Mouse (Mus musculus) neural tube, embryonic 14.5 days (tissue): ENCODE data around the gene Lima1. TPM values are rescaled to one million over a fixed set of nuclear protein-coding genes. Genes with fewer than 3 reads are reported as not detected.
"Not testable (repeated sequence)": the region's sequence is repeated elsewhere in the genome, so short reads cannot be mapped to it uniquely, and the experiment has no call there.

Source experiments
- ATAC-seq: fragments of 200-750 bp; cut with Nextera tagmentation; 2 replicates; pipeline ENCODE4 v1.8.0; 2017; ENCODE audit warnings: low read depth, mild to moderate bottlenecking, moderate TSS enrichment, moderate library complexity
- H3K27ac ChIP-seq: fragments of 300-500 bp; sonication (generic); 2 replicates; pipeline ENCODE4 v1.5.1; 2014; ENCODE audit warnings: low read depth, mild to moderate bottlenecking, control low read depth, low read length, moderate library complexity, mixed read lengths
- H3K27me3 ChIP-seq: fragments of 300-500 bp; sonication (generic); 2 replicates; pipeline ENCODE4 v1.6.1; 2014; ENCODE audit warnings: low read length; ENCODE audit not compliant: control insufficient read depth, insufficient read depth
- H3K36me3 ChIP-seq: fragments of 300-500 bp; sonication (generic); 2 replicates; pipeline ENCODE4 v1.6.1; 2014; ENCODE audit warnings: low read length, mixed read lengths; ENCODE audit not compliant: control insufficient read depth, insufficient read depth
- H3K4me1 ChIP-seq: fragments of 300-500 bp; sonication (generic); 2 replicates; pipeline ENCODE4 v1.6.1; 2014; ENCODE audit warnings: low read length; ENCODE audit not compliant: control insufficient read depth, insufficient read depth
- H3K4me2 ChIP-seq: fragments of 300-500 bp; sonication (generic); 2 replicates; pipeline ENCODE4 v1.6.1; 2014; ENCODE audit warnings: mild to moderate bottlenecking, low read depth, low read length, control low read depth
- H3K4me3 ChIP-seq: fragments of 300-500 bp; sonication (generic); 2 replicates; pipeline ENCODE4 v1.5.1; 2014; ENCODE audit warnings: low read depth, low read length, control low read depth, mixed read lengths
- H3K9ac ChIP-seq: fragments of 300-500 bp; sonication (generic); replicated peaks from 2 replicates; pipeline ENCODE4 v1.6.1; 2014; ENCODE audit warnings: low read depth, mild to moderate bottlenecking, control low read depth, low read length, mixed read lengths
- H3K9me3 ChIP-seq: fragments of 300-500 bp; sonication (generic); 2 replicates; pipeline ENCODE4 v1.6.1; 2016; ENCODE audit warnings: low read length; ENCODE audit not compliant: control insufficient read depth
- WGBS: fragments of 180-500 bp; shearing (Covaris S2); extraction: QIAGEN DNeasy Blood & Tissue Kit; methylation state at CpG from one replicate; pipeline ENCODE4 v1.1.7; 2014; 5-methylcytosine and 5-hydroxymethylcytosine counted together
- polyA plus RNA-seq: library from polyadenylated mRNA; unstranded; fragments of >200 nt; fragmentation: Nextera tagmentation; extraction: Ambion mirVana; gene quantifications from 2 replicates; pipeline ENCODE4 v1.2.1, GENCODE M21; 2014

The Lima1 gene
- polyA plus RNA-seq, 1 experiment from 2014 or later, result 14.9 TPM

DNA sequence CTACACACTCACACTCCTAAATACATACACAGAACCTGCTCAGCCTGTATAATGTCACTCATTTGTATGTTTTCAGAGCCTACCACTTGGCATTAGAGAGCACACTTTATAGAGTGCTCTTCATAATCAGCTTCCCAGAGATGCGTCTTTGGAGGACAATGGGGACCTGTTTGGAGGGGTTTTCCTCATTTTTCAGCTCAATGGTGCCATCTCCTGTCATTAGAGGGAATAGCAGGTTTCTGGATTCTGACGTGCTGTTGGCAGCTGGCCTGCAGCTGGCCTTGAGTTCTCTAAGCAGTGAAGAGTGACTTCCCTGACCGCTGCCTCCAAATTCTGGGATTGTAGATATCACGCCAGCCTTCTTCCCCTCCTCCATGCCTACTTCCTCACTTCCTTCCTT, 29.1 kb upstream of the Lima1 start:
- no peak overlapping the region for H3K27ac ChIP-seq
- ATAC-seq, result peak; percentile 76; the same call in 1 of the 2 replicates

DNA sequence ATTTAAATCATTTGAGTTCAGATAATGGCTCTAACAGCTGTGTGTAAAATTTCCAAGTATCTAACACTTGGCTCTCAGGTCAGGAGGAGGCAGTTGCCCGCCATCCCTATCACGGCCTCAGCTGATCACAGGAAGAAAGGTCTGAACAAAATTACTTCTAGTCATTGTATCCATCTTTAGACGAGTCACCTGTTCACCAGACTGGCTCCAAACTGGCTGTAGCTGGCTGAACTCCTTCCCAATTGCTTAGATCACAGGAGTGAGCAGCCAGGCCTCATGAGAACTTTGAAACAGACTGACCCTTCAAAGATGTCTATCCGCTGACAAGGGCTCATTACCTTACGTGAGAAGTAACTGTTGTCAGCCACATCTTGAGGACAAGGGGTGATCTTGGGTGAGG, 28.0 kb upstream of the Lima1 start:
- Histone ChIP-seq H3K9ac (0 out of 2 replicates have a peak overlapping the region, but pooled peaks have one; percentile 21), H3K27me3 (no peaks in the 10 kb centered on the region), H3K27ac (no peak overlapping the region), H3K4me2 (no peak overlapping the region), H3K4me3 (no peak overlapping the region), H3K4me1 (no peaks in the 10 kb centered on the region), H3K36me3 (no peaks in the 10 kb centered on the region), H3K9me3 (no peaks in the 10 kb centered on the region)
- no peak for ATAC-seq
- WGBS, result 88% methylated on average over 5 of the region's 5 CpGs

More for the DNA sequence above, 29.1 kb upstream of the Lima1 start:
- Histone ChIP-seq H3K9ac (no peak overlapping the region), H3K9me3 (no peaks in the 10 kb centered on the region), H3K4me1 (no peaks in the 10 kb centered on the region), H3K36me3 (no peaks in the 10 kb centered on the region), H3K4me3 (no peak overlapping the region), H3K27me3 (no peaks in the 10 kb centered on the region), H3K4me2 (no peak overlapping the region)
- WGBS, result 2% methylated on average over 4 of the region's 4 CpGs

DNA sequence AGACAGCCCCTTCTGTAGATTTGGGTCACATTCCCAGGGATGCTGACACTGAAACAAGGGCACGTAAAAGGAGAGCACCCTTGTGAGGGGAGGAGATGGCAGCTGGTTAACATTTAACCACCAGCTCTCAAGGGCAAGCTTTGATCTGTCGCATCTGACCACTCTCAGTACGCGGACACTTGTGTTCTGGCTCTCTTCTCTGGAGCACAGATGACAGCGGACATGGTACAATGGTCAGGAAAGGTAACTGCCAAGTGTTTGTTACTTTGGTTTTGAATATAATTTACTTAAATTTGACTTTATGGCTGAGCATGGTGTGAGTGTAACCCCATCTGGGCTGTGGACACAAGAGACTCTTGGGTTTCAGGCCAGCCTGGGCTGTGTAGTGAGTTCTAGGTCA, 27.5 kb upstream of the Lima1 start:
- 58% methylated on average over 5 of the region's 5 CpGs for WGBS
- ATAC-seq, result no peak
- Histone ChIP-seq H3K9ac (no peak overlapping the region), H3K4me2 (no peak overlapping the region), H3K9me3 (no peaks in the 10 kb centered on the region), H3K36me3 (no peaks in the 10 kb centered on the region), H3K27ac (no peak overlapping the region), H3K27me3 (no peaks in the 10 kb centered on the region), H3K4me1 (no peaks in the 10 kb centered on the region), H3K4me3 (no peak overlapping the region)

DNA sequence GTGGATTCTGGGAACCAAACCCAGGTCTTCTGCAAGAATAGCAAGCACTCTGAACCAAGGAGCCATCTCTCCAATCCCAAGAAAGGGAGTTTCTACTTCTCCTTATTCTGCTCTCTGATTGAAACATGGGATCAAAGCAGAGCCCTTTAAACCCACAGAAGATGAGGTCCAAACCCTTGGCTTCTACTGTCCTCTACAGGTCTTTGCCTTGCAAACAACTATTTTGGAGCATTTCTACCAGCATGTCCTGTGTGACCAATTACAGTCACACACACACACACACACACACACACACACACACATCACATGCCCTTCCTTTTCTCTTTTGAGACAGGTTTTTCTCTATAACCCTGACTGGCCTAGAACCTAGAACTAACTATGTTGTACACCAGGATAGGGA, 21.4 kb upstream of the Lima1 start:
- H3K27me3 ChIP-seq, result no peaks in the 10 kb centered on the region
- no peaks in the 10 kb centered on the region for H3K4me1 ChIP-seq
- H3K27ac ChIP-seq, result no peak overlapping the region
- H3K36me3 ChIP-seq, result no peaks in the 10 kb centered on the region
- no peak for ATAC-seq
- H3K9ac ChIP-seq, result no peak overlapping the region
- no peak overlapping the region for H3K4me3 ChIP-seq
- H3K4me2 ChIP-seq, result no peak overlapping the region
- no peaks in the 10 kb centered on the region for H3K9me3 ChIP-seq

DNA sequence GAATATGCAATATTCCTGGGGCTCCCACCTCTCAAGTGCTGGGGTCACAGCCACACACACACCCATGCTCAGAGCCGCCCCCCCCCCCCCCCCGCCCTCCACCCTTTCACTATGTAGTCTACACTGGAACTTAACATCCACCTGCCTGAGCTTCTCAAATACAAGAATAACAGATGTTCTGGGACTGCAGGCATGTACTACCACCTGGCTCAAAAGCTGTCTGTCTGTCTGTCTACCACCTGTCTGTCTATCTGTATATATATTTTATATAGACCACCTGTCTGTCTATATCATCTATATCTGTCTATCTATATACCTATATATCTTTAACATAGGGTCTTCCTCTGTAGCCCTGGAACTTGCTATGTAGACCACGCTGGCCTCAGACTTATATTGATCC, 16.1 kb upstream of the Lima1 start:
- H3K4me1 ChIP-seq, result no peaks in the 10 kb centered on the region
- no peak overlapping the region for H3K4me2 ChIP-seq
- no peaks in the 10 kb centered on the region for H3K27me3 ChIP-seq
- 100% methylated on average over 2 of the region's 3 CpGs for WGBS
- no peaks in the 10 kb centered on the region for H3K9me3 ChIP-seq
- ATAC-seq, result no peak
- H3K27ac ChIP-seq, result no peak overlapping the region
- no peaks in the 10 kb centered on the region for H3K36me3 ChIP-seq
- no peak overlapping the region for H3K9ac ChIP-seq
- H3K4me3 ChIP-seq, result no peak overlapping the region

DNA sequence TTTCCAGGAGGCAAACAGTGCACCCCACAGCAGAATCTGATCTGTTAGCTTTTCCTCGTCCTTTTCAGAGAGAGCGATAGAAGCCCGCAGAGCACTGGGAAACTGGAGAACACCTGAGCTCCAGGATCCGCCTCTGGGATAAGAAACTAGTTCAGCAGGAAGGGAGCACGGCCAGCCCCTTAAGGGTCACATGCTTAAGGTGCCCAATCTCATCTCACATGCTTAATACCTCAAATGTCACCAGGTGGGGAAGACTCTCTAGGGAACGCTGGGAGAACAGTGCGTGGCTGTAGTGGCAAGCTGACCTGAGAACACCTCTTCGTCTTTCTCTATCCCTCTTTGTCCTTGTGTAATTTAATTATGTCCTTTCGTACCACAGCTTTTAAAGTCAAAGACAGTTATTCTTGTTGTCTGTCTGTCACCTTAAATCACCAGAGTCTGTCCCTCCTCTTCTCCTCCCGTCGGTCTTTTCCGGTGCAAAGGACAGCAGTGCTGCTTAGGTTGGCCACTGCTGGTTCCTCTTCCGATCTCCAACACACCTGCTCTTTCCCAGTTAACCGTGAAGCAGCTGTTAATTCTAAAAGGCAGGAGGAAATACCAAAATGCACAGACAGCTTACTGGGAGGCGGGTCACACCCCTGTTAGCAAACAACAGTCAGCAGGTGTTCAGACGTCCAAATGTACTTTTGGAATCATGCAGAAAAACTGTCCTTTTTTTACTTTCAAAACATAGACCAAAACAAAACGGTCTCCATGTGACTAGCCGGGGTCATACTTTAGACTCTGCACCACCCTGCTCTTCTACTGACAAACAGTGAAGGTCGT, 15.4 kb upstream of the Lima1 start:
- H3K4me1 ChIP-seq, result no peaks in the 10 kb centered on the region
- no peak overlapping the region for H3K27ac ChIP-seq
- H3K27me3 ChIP-seq, result no peaks in the 10 kb centered on the region
- no peak overlapping the region for H3K4me2 ChIP-seq
- H3K36me3 ChIP-seq, result no peaks in the 10 kb centered on the region
- no peak overlapping the region for H3K4me3 ChIP-seq
- H3K9ac ChIP-seq, result no peak overlapping the region
- no peaks in the 10 kb centered on the region for H3K9me3 ChIP-seq
- 41% methylated on average over 19 of the region's 19 CpGs for WGBS
- no peak for ATAC-seq

DNA sequence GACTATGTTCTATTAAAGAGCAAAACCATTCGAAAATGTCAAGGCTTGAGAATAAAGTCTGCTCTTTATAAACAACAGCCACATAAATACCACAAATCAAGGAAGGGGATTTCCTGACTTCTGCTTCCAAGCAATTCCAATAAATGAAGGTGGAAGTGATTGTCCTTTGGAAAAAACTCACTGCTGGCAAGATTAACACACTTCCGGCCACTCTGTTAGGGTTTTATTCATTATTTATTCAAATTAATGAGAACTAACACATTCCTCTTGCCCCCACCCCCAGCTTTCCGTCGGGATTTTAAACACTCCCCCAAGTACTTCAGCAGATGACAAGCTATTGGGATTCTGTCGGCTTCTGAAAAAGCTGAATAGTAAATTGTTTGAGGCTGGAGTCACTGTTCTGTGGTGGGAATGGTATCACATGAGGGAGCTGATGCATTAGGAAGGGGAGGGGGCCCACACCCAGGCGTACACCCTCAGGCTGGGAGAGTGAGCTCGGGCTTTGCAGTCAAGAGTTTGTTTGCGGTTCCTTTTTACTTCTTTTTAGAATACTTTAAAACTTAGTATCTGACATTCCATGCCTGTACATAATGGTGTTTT, 14.1 kb upstream of the Lima1 start:
- WGBS, result 44% methylated on average over 8 of the region's 8 CpGs
- no peak for ATAC-seq
- Histone ChIP-seq H3K4me1 (no peaks in the 10 kb centered on the region), H3K4me3 (no peak overlapping the region), H3K27me3 (no peaks in the 10 kb centered on the region), H3K36me3 (no peaks in the 10 kb centered on the region), H3K9me3 (no peaks in the 10 kb centered on the region), H3K4me2 (no peak overlapping the region), H3K27ac (no peak overlapping the region), H3K9ac (no peak overlapping the region)

DNA sequence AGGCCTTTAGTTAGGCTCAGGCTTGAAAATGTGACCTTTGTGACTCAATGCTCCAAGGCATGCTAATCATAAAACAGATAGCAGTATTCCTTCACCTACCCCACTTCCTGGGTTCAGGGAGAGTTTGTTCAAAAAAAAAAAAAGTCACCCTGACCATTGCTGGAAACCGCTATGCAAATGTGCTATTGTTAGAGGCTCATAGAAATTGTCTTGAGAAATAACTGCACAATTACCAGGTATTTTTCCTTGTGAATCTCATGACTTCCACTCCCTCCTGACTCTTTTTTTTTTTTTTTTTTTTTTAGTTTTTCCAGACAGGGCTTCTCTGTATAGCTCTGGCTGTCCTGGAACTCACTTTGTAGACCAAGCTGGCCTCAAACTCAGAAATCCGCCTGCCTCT, 11.9 kb upstream of the Lima1 start:
- not testable (repeated sequence) for H3K4me3 ChIP-seq, H3K27me3 ChIP-seq, H3K4me1 ChIP-seq, H3K9me3 ChIP-seq, H3K27ac ChIP-seq, ATAC-seq, H3K9ac ChIP-seq, H3K4me2 ChIP-seq, H3K36me3 ChIP-seq
- WGBS, result 96% methylated on average over 2 of the region's 2 CpGs

DNA sequence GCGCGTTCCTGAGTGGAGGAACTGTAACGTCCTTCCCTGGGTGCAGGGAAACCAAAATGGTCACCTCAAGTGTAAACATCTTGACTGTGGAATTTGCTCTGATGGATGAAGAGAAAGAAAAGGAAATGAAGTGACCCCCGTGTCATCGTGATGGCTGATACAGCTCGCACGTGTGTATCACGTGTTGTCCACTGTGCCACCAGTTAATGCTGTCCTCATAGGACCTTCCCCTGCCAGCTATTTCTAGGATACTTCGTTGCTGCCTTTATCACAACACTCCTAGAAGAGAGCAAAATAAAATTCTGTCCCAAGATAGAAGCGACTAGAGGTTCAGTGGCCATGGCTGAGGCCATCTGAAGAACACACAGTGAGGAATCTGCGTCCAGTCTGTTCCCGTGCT, 8.8 kb upstream of the Lima1 start:
- no peaks in the 10 kb centered on the region for H3K36me3 ChIP-seq
- WGBS, result 93% methylated on average over 12 of the region's 12 CpGs
- H3K4me1 ChIP-seq, result no peaks in the 10 kb centered on the region
- H3K4me2 ChIP-seq, result no peak overlapping the region
- H3K9me3 ChIP-seq, result no peaks in the 10 kb centered on the region
- no peak overlapping the region for H3K27ac ChIP-seq
- H3K27me3 ChIP-seq, result no peaks in the 10 kb centered on the region
- no peak overlapping the region for H3K4me3 ChIP-seq
- no peak overlapping the region for H3K9ac ChIP-seq
- no peak for ATAC-seq
